Mouse (Mus musculus): ENCODE data around the gene Zbtb40. TPM values are rescaled to one million over a fixed set of nuclear protein-coding genes. Genes with fewer than 3 reads are reported as not detected.
A peak's percentile ranks its signal among the peaks of the same experiment; 100 is the strongest.

Zbtb40 gene
- polyA plus RNA-seq, 1 experiment from 2014 or later = 5.1 TPM

DNA sequence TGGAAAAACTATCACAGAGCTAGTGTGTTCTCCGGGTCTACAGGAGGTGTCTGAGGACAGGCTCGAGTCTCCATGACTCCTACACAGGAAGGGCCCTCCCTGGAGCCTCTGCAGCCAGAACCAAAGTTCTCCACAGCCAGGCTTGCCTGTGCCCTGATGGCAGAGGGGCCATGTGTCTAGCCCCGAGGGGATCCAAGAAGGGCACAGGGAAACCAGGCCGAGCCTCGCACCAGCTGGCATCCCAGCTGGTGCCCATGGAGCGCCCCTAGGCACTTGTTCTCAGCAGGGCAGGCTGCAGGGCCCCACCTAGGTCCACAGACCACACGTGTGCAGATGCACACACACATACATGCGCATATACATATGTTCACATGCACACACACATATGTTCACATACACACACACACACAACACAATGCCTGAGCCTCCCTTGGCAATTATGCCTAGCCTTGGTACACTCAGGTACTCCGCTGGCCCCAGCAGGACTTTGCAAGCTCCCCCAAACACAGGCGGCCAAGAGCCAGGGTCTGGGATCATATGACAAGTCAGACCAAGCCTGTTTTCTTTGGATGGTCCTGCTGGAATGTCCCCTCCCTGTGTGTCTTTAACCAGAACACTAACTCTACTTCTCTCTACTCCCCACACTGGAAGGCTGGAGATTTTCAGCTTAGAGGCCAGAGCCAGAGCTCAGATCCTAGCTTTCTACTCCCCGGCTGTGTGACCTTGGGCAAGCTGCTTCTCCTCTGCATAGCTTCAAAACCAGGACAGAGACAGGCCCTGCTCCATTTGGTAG lies 103.8 kb downstream of the Zbtb40 start:
- no peak for ATAC-seq (replicated peaks)
- Histone ChIP-seq H3K9me3 (no peaks in the 10 kb centered on the region), H3K9ac (replicated peaks) (no peak overlapping the region), H3K27ac (replicated peaks) (no peak overlapping the region), H3K4me2 (replicated peaks) (no peak overlapping the region), H3K27me3 (no peaks in the 10 kb centered on the region), H3K36me3 (no peaks in the 10 kb centered on the region), H3K4me3 (no peak overlapping the region), H3K4me1 (peaks cover 17% of the 10 kb centered on the region)
- 66% methylated on average over 11 of the region's 11 CpGs for WGBS

DNA sequence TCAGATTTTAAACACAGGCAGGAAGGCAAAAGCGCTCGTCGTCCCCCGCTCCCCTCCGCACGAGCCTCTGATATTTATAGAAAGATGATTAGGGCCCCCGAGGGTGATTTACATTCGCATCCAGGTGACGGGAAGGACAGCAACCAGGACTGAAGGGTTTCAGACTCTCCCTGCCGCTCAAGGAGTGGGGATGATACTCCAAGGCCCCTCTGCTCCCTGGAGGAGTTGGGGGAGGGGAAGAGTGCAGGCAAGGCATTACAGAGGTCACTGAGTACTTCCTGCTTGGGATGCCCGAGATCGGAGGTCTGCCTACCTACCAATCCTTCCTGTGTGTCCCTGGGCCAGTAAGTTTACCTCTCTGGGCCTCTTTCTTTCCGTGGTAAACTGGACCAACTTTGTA lies 105.4 kb downstream of the Zbtb40 start:
- WGBS = 30% methylated on average over 13 of the region's 13 CpGs
- no peak overlapping the region for H3K27ac ChIP-seq (replicated peaks)
- no peak overlapping the region for H3K4me2 ChIP-seq (replicated peaks)
- no peaks in the 10 kb centered on the region for H3K27me3 ChIP-seq
- no peak overlapping the region for H3K4me3 ChIP-seq
- no peak for ATAC-seq (replicated peaks)
- H3K9me3 ChIP-seq = no peaks in the 10 kb centered on the region
- H3K4me1 ChIP-seq = peaks cover 17% of the 10 kb centered on the region
- no peaks in the 10 kb centered on the region for H3K36me3 ChIP-seq
- H3K9ac ChIP-seq (replicated peaks) = no peak overlapping the region

DNA sequence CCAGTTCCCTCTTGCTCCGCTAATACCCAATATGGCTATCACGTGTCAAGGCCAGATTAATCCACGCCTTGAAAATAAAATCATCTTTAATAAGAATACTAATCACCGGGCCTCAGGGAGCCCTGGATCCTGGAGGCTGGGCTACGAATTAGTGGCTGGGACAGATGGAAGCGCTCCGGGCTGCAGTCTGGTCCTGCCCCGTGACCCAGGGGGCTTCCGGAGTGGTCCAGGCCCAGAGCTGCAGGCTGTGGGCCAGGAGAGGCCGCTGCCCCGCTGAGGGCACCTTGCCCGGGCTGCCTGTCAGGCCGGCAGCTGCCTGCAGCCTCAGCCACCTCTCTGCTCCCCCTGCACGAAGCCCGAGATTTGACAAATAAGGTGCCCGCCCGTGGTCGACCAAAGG lies 105.8 kb downstream of the Zbtb40 start:
- no peak overlapping the region for H3K4me3 ChIP-seq
- no peak overlapping the region for H3K9ac ChIP-seq (replicated peaks)
- no peak for ATAC-seq (replicated peaks)
- H3K27me3 ChIP-seq = no peaks in the 10 kb centered on the region
- no peak overlapping the region for H3K27ac ChIP-seq (replicated peaks)
- 23% methylated on average over 18 of the region's 18 CpGs for WGBS
- H3K4me1 ChIP-seq = peaks cover 17% of the 10 kb centered on the region
- no peaks in the 10 kb centered on the region for H3K9me3 ChIP-seq
- H3K36me3 ChIP-seq = no peaks in the 10 kb centered on the region
- no peak overlapping the region for H3K4me2 ChIP-seq (replicated peaks)

DNA sequence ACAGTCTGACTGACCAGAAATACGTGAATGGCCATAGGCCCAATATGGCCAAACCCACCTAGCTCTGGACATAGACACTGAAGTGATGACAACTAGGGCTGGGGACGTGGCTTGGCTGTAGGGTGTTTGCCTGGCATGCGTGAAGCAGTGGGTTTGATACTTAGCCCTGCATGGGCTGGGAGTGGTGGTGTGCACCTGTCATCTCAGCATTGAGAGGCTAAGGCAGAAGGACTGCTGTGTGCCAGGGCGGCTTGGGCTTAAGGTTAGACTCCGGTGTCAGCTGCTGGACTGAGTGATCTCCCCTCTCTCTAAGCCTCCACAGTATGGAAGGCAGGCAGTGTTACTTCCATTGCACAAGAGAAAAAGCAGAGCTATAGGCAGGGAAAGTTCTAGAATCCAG lies 110.7 kb downstream of the Zbtb40 start:
- WGBS = 88% methylated on average over 5 of the region's 5 CpGs
- ATAC-seq (replicated peaks) = no peak
- H3K27me3 ChIP-seq = no peaks in the 10 kb centered on the region

DNA sequence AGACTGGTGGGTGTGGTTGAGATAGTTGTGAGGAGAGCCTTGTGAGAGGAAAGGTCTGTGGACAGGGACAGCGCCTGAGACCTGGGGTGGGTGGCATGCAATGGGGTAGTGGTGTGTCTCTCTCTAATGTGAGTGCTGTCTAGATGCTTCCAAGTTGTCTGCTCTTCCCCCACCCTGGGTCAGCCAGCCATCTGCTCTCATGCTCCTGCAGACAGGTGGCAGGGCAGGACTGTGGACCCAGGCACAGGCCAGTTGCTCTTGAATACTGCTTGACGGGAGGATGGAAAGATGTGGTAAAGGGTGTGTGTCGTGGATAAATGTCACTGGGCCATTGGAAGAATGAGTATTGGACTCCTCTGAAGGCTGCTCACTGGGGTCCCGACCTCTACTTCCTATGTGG lies 111.3 kb downstream of the Zbtb40 start:
- Histone ChIP-seq H3K9ac (replicated peaks) (no peak overlapping the region), H3K4me1 (peaks cover 4% of the 10 kb centered on the region; the same call in 1 of the 2 replicates), H3K9me3 (no peaks in the 10 kb centered on the region), H3K4me2 (replicated peaks) (no peak overlapping the region), H3K27ac (replicated peaks) (no peak overlapping the region), H3K36me3 (no peaks in the 10 kb centered on the region), H3K4me3 (no peak overlapping the region), H3K27me3 (no peaks in the 10 kb centered on the region)
- ATAC-seq (replicated peaks) = no peak
- WGBS = 76% methylated on average over 4 of the region's 4 CpGs

More for the DNA sequence above, 110.7 kb downstream of the Zbtb40 start:
- Histone ChIP-seq H3K4me3 (no peak overlapping the region), H3K27ac (replicated peaks) (no peak overlapping the region), H3K36me3 (no peaks in the 10 kb centered on the region), H3K9me3 (no peaks in the 10 kb centered on the region), H3K4me1 (peaks cover 10% of the 10 kb centered on the region), H3K4me2 (replicated peaks) (no peak overlapping the region), H3K9ac (replicated peaks) (no peak overlapping the region)

DNA sequence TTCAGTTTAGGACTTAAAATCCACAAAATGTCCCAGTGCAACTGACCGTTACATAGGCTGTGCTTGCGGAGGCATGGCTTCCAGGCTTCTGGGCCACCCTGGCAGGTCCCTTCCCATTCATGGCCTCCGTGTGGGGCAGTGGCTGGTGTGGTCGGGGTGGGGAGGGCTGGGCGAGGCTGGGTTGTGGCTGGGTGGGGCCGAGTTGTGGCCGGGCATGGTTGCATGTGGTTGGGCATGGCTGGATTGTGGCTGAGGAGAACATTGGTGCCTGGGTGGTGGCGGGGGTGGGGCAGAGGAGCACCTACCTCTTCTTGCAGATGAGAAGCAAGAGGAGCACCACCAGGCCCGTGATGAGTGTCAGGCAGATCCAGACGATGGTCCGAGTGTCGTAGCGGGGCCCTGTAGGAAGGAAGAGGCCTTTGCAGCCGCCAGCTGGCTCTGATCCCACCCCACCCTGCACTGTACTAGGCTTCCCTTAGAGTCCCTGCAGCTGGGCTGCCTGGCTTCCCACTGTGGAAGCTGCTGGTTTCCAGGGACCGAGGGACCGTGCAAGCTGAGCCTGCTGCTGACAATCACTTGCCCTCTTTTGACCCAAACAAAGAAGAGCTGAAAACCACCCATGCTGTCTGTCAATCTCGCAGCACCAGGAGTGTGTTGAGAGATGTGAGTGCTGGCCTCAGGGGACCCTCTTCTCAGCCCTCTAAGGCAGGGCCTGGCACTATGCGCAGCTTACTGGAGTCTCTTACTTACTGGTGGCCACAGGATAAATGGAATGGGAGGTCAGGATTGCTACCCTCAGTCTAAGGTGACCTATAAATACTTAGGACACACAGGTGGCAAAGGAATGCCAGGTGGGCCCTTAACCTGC lies 113.6 kb downstream of the Zbtb40 start:
- no peaks in the 10 kb centered on the region for H3K27me3 ChIP-seq
- H3K27ac ChIP-seq (replicated peaks) = no peak overlapping the region
- H3K9ac ChIP-seq (replicated peaks) = no peak overlapping the region
- H3K9me3 ChIP-seq = no peaks in the 10 kb centered on the region
- no peaks in the 10 kb centered on the region for H3K36me3 ChIP-seq
- peaks cover 3% of the 10 kb centered on the region; the same call in 1 of the 2 replicates for H3K4me1 ChIP-seq
- 0 out of 2 replicates have a peak, but pooled peaks have one; percentile 51 for ATAC-seq (replicated peaks)
- H3K4me3 ChIP-seq = no peak overlapping the region
- WGBS = 46% methylated on average over 18 of the region's 18 CpGs
- H3K4me2 ChIP-seq (replicated peaks) = no peak overlapping the region

DNA sequence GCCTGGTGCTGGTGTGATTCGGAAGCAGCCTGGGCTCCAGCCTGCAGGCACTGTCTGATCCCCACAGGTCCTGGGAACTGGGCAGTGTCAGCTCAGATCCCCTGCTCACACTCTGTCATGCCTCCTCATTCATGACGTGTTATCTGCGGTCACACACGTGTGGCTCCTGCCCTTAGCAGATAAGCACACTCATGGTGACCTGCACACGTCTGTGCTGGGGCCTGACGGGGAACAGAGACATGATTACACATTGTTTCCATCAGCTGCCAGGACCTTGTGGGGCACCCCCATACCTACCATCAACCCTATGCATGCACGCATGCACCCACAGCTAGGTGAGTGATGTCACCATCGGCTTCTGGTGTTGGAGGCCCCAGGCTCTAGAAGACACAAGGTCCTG lies 118.1 kb downstream of the Zbtb40 start:
- Histone ChIP-seq H3K9ac (replicated peaks) (no peak overlapping the region), H3K4me2 (replicated peaks) (no peak overlapping the region), H3K27me3 (peaks cover 13% of the 10 kb centered on the region; the same call in 1 of the 2 replicates), H3K36me3 (no peaks in the 10 kb centered on the region), H3K4me3 (no peak overlapping the region), H3K4me1 (peaks cover 3% of the 10 kb centered on the region; the same call in 1 of the 2 replicates), H3K9me3 (no peaks in the 10 kb centered on the region), H3K27ac (replicated peaks) (no peak overlapping the region)
- ATAC-seq (replicated peaks) = no peak
- WGBS = 91% methylated on average over 8 of the region's 8 CpGs

Other genes starting within 250 kb of the Zbtb40 start
- gene Ephb2, start 212.8 kb downstream of the Zbtb40 start, polyA plus RNA-seq (2015; fragmentation: Nextera tagmentation; extraction: Ambion mirVana) = 18.9 and 20.4 TPM in 2 replicates
- 28.2 and 30.5 TPM in 2 replicates for gene C1qb, start 162.6 kb downstream of the Zbtb40 start, polyA plus RNA-seq (2015; fragmentation: Nextera tagmentation; extraction: Ambion mirVana)
- gene C1qc, start 155.7 kb downstream of the Zbtb40 start, polyA plus RNA-seq (2015; fragmentation: Nextera tagmentation; extraction: Ambion mirVana) = 18.8 and 20.7 TPM in 2 replicates
- 22.0 and 23.3 TPM in 2 replicates for gene C1qa, start 150.0 kb downstream of the Zbtb40 start, polyA plus RNA-seq (2015; fragmentation: Nextera tagmentation; extraction: Ambion mirVana)
- gene Epha8, start 92.0 kb downstream of the Zbtb40 start, polyA plus RNA-seq (2015; fragmentation: Nextera tagmentation; extraction: Ambion mirVana) = 4.6 and 5.1 TPM in 2 replicates
- gene Wnt4, start 228.7 kb upstream of the Zbtb40 start, polyA plus RNA-seq (2015; fragmentation: Nextera tagmentation; extraction: Ambion mirVana) = 0.78 and 1.7 TPM in 2 replicates